Mouse (Mus musculus) myocyte (in vitro differentiated cells): Measurements from ENCODE around the gene Wdr18. TPM values are rescaled to one million over a fixed set of nuclear protein-coding genes. Genes with fewer than 3 reads are reported as not detected.
A peak's percentile ranks its signal among the peaks of the same experiment; 100 is the strongest.

Experiments used
- H3K27me3 ChIP-seq: one replicate; pipeline ENCODE4 v1.6.1; 2011; ENCODE audit not compliant: control insufficient read depth, insufficient read depth, insufficient read length
- H3K36me3 ChIP-seq: one replicate; pipeline ENCODE4 v1.6.1; 2011; ENCODE audit not compliant: control insufficient read depth, insufficient read depth
- H3K4me2 ChIP-seq: one replicate; pipeline ENCODE4 v1.6.1; 2011; ENCODE audit warnings: low read depth, control low read depth
- H3K4me3 ChIP-seq: one replicate; pipeline ENCODE4 v1.5.1; 2011; ENCODE audit warnings: mild to moderate bottlenecking, control low read depth, moderate library complexity
- H3K79me2 ChIP-seq: one replicate; pipeline ENCODE4 v1.6.1; 2011; ENCODE audit not compliant: control insufficient read depth, insufficient read depth
- H3ac ChIP-seq: one replicate; pipeline ENCODE4 v1.6.1; 2011; ENCODE audit not compliant: control insufficient read depth, insufficient read length
- CEBPB ChIP-seq: IDR thresholded peaks from 2 replicates; pipeline ENCODE4 v1.6.1; 2011; ENCODE audit warnings: mild to moderate bottlenecking, moderate library complexity; ENCODE audit not compliant: poor library complexity, insufficient read depth, severe bottlenecking
- E2F4 ChIP-seq: IDR thresholded peaks from one replicate; pipeline ENCODE4 v1.6.1; 2011; ENCODE audit warnings: mild to moderate bottlenecking, control low read depth, moderate library complexity; ENCODE audit not compliant: insufficient read depth
- MAX ChIP-seq: IDR thresholded peaks from one replicate; pipeline ENCODE4 v1.6.1; 2011; ENCODE audit warnings: low read depth, mild to moderate bottlenecking, control low read depth
- MYOD1 ChIP-seq, 3 experiments: IDR thresholded peaks; one replicate each; pipeline ENCODE4 v1.6.1; 2011; ENCODE audit warnings: control low read depth in 2 of 3, low read depth in 2 of 3, mild to moderate bottlenecking in 2 of 3, moderate library complexity in 1 of 3; ENCODE audit not compliant: insufficient read length in 2 of 3, control insufficient read depth in 1 of 3
- MYOG ChIP-seq, 3 experiments: IDR thresholded peaks; one replicate each; pipeline ENCODE4 v1.6.1; 2011; ENCODE audit warnings: control low read depth in 2 of 3, low read depth in 2 of 3, mild to moderate bottlenecking in 2 of 3; ENCODE audit not compliant: insufficient read length in 2 of 3, control insufficient read depth in 1 of 3, insufficient read depth in 1 of 3
- POLR2A ChIP-seq: IDR thresholded peaks from one replicate; pipeline ENCODE4 v1.6.1; 2011; ENCODE audit warnings: low read depth, mild to moderate bottlenecking, control low read depth, moderate library complexity; ENCODE audit not compliant: insufficient read length
- POLR2AphosphoS2 ChIP-seq: IDR thresholded peaks from one replicate; pipeline ENCODE4 v1.6.1; 2011; ENCODE audit warnings: low read depth, control low read depth; ENCODE audit not compliant: insufficient read length
- REST ChIP-seq: IDR thresholded peaks from one replicate; pipeline ENCODE4 v1.6.1; 2011; ENCODE audit warnings: mild to moderate bottlenecking, control low read depth, moderate library complexity; ENCODE audit not compliant: insufficient read depth, insufficient read length
- SRF ChIP-seq: IDR thresholded peaks from one replicate; pipeline ENCODE4 v1.6.1; 2011; ENCODE audit warnings: low read depth; ENCODE audit not compliant: control insufficient read depth, insufficient read length
- TCF12 ChIP-seq: IDR thresholded peaks from one replicate; pipeline ENCODE4 v1.6.1; 2011; ENCODE audit warnings: mild to moderate bottlenecking, control low read depth; ENCODE audit not compliant: poor library complexity, insufficient read depth, severe bottlenecking
- TCF3 ChIP-seq: IDR thresholded peaks from one replicate; pipeline ENCODE4 v1.6.1; 2011; ENCODE audit warnings: low read depth, control low read depth; ENCODE audit not compliant: insufficient read length
- USF1 ChIP-seq: IDR thresholded peaks from one replicate; pipeline ENCODE4 v1.6.1; 2011; ENCODE audit warnings: low read depth, mild to moderate bottlenecking, control low read depth, moderate library complexity
- polyA plus RNA-seq: library from polyadenylated mRNA; unstranded; fragments of >200 nt; fragmentation: generic; extraction: Trizol; gene quantifications from one replicate; pipeline ENCODE4 v1.2.1, GENCODE M21; 2012; ENCODE audit warnings: missing spikeins

The Wdr18 gene
- polyA plus RNA-seq, 1 experiment, result 35.1 TPM

DNA sequence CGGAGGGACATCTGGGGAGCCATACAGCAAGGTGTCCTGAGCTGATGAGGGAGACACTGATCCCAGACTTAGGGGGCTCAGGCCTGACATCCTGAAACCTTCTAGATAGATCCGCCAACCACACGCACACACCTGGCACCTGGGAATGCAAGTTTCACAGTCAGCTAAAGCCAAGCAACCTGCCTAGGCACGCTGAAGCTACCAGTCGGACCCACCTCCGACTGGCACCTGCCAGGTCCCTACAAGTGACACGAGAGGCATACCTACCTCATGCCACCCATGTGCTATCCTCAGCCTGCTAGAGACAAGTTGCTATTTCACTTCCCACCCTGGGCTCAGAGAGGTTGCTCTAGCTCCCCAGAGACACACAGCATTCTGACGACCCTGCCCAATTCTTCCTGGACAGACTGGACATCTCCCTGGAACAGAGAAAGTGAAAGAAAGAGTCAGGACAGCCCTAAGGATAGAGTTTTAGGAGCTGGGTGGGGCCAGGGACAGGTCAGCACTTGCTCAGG is 29.4 kb downstream of the Wdr18 start:
- TF ChIP-seq POLR2AphosphoS2, result no peak
- H3K79me2 ChIP-seq, result peaks cover 20% of the 10 kb centered on the region
- H3K4me2 ChIP-seq, result peak overlapping the region; percentile 86
- peak overlapping the region; percentile 53 for H3ac ChIP-seq
- H3K27me3 ChIP-seq, result no peaks in the 10 kb centered on the region
- peak overlapping the region; percentile 74 for H3K4me3 ChIP-seq
- H3K36me3 ChIP-seq, result peaks cover 3% of the 10 kb centered on the region

DNA sequence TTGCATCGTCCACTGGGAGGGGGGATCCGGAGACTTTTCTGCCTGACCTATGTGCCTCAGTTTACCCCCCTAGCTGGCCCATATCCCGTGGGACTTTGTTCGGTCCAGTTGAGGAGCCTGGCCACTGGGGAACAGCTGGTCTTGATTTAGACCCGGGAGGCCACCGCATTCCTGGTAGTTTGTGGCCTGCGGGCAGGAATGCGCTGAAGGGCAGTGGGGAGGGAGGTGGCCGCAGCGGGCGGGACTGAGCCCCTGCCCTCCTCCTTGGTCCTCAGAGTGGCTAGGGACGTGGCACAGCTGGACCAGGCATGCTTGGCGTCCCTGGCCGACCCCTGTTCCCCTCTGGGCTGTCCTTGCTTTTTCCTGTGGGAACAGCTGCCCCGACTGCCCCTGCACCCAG is 29.9 kb downstream of the Wdr18 start:
- Histone ChIP-seq H3K4me3 (peak overlapping the region; percentile 74), H3K4me2 (peak overlapping the region; percentile 86), H3K79me2 (peaks cover 20% of the 10 kb centered on the region), H3K27me3 (no peaks in the 10 kb centered on the region), H3K36me3 (peaks cover 7% of the 10 kb centered on the region), H3ac (peak overlapping the region; percentile 53)
- TF ChIP-seq POLR2AphosphoS2 (peak; percentile 43), MAX (no peak), SRF (peak; percentile 24), POLR2A (peak; percentile 34), TCF12 (peak; percentile 16), E2F4 (no peak), MYOD1 (IDR thresholded peaks at IDR 0.05; ENCODE audit: control insufficient read depth in 1 of 3, insufficient read length in 2 of 3, low read depth in 2 of 3) (peak in 2 of 3 experiments; percentile 60 to 88), USF1 (no peak), MYOG (IDR thresholded peaks at IDR 0.05; ENCODE audit: control insufficient read depth in 1 of 3, insufficient read depth in 1 of 3, insufficient read length in 2 of 3, low read depth in 2 of 3) (peak; percentile 42 to 93 (median 85)), CEBPB (no peak), TCF3 (peak; percentile 80), REST (no peak)

DNA sequence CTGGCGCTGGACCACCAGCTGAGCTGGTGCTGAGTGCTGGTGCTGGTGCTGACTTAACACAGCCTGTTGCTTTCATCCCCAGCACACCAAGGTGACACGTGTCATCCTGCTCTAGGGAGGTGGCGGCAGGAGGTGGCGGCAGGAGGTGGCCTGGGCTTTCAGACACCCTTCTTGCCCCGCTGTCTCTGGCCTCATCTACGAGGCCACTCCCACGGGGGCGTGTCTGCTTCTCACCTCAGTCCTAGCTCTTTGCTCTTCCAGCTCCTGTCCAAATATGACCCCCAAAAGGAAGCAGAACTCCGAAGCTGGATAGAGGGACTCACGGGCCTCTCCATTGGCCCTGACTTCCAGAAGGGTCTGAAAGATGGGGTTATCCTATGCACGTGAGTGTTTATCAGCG is 31.1 kb downstream of the Wdr18 start:
- Histone ChIP-seq H3K4me2 (no peak overlapping the region), H3K79me2 (peaks cover 20% of the 10 kb centered on the region), H3K27me3 (no peaks in the 10 kb centered on the region), H3ac (no peak overlapping the region), H3K4me3 (no peak overlapping the region), H3K36me3 (peaks cover 9% of the 10 kb centered on the region)
- TF ChIP-seq TCF12 (no peak), SRF (no peak), MYOD1 (IDR thresholded peaks at IDR 0.05; ENCODE audit: control insufficient read depth in 1 of 3, insufficient read length in 2 of 3, low read depth in 2 of 3) (no peak), POLR2A (no peak), MAX (no peak), REST (no peak), TCF3 (no peak), USF1 (no peak), E2F4 (no peak), POLR2AphosphoS2 (no peak), CEBPB (no peak), MYOG (IDR thresholded peaks at IDR 0.05; ENCODE audit: control insufficient read depth in 1 of 3, insufficient read depth in 1 of 3, insufficient read length in 2 of 3, low read depth in 2 of 3) (no peak)

DNA sequence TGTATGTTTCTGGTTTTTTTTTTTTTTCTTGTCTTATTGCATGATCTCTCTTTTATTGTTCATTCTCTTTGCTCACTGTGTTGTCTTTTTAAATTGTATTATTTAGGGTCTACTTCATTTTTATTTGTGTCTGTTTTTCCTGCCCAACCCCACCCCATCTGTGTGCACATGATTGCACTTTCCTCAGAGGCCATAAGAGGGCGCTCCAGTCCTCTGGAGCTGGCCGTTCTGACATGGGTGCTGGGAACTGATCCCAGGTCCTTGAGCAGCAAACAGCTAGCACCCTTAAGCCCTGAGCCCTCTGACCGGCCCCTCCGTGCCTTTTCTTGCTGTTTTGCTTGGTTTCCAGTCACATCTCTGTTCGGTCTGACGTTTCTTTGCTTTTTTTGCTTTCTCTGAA is 31.6 kb downstream of the Wdr18 start:
- no peak overlapping the region for H3K4me2 ChIP-seq
- H3ac ChIP-seq, result no peak overlapping the region
- no peaks in the 10 kb centered on the region for H3K27me3 ChIP-seq
- H3K79me2 ChIP-seq, result peaks cover 20% of the 10 kb centered on the region
- TF ChIP-seq REST (no peak), POLR2A (no peak), MYOD1 (IDR thresholded peaks at IDR 0.05; ENCODE audit: control insufficient read depth in 1 of 3, insufficient read length in 2 of 3, low read depth in 2 of 3) (no peak)
- no peak overlapping the region for H3K4me3 ChIP-seq
- peaks cover 9% of the 10 kb centered on the region for H3K36me3 ChIP-seq

DNA sequence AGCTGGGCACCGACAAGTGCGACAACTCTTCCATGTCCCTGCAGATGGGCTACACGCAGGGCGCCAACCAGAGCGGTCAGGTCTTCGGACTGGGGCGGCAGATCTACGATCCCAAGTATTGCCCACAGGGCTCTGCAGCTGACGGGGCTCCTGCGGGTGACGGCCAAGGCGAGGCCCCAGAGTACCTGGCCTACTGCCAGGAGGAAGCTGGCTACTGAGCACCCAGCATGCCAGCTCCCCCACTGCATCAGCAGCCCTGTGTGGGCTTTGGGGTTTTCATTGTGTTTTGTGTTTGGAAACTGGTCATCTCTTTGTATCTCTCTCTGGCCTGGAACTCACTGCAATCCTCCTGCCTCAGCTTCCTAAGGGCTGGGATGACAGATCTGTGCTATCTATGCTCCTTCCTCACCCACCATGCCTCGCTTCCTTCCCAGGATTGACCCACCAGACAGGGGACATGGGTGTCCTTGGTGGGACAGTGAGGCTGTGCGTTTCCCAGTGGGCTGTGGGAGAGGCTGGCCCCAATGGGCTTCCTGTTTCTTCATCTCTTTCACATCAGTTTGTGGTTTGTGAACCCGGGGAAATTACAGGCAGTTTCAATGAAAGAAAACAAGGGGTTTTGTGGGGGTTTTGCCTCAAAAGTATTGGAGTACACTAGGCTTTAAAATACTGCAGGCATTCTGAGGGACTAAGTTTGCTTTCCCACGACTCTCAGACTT is 34.6 kb downstream of the Wdr18 start:
- Histone ChIP-seq H3K79me2 (peaks cover 9% of the 10 kb centered on the region), H3ac (no peak overlapping the region), H3K36me3 (peaks cover 9% of the 10 kb centered on the region), H3K4me2 (no peak overlapping the region), H3K4me3 (no peak overlapping the region), H3K27me3 (no peaks in the 10 kb centered on the region)
- TF ChIP-seq TCF3 (no peak), REST (no peak), TCF12 (no peak), MYOD1 (IDR thresholded peaks at IDR 0.05; ENCODE audit: control insufficient read depth in 1 of 3, insufficient read length in 2 of 3, low read depth in 2 of 3) (no peak), POLR2A (no peak), SRF (no peak), MYOG (IDR thresholded peaks at IDR 0.05; ENCODE audit: control insufficient read depth in 1 of 3, insufficient read depth in 1 of 3, insufficient read length in 2 of 3, low read depth in 2 of 3) (no peak), USF1 (no peak), E2F4 (no peak), MAX (no peak), POLR2AphosphoS2 (no peak), CEBPB (no peak)
